Mouse (Mus musculus): ENCODE results near the gene Ccdc66.

Ccdc66 gene

DNA sequence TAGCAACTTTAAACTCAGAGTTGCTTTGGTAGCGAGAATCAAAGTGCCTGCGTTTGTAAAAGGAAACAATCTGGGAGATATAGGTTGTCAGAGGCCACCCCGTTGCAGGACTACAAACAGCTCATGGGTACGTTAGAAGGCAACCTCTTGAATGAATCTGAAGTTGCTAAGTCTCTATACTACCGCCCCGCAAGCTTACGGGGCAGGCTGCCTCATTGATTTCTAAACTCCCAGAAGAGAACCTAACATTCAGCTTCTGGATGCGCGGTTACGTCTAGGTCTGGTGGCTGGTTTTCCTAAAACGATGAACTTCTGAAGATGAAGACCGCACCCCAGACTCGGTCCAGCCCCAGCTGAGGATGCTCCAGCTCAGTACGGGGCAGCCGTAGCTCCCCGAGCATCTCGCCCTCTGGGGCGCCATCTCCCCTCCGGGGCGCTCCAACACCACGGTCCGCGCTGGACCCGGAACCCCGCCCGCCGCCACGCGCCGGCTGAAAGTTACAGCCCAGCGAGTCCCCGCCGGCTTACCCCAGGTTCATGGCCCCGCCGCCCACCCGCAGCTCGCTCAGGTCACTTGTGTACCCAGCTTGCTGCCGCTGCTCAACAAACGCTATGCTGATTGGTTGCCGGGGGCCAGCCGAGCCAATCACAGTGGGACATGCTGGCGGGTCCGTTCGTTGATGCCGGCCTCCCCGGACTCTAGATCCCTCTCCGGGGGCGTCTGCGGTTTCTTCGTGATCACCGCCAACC is at the start of gene Ccdc66:
TSS of gene Ccdc66 (minus strand) at position 567 of the 750 bp plus-strand sequence.
- Histone ChIP-seq H3K4me1 (replicated peaks; ENCODE audit: low read depth, low read length) (peaks cover 20% of the 10 kb centered on the region), H3K27me3 (ENCODE audit: insufficient read depth, low read length) (no peaks in the 10 kb centered on the region), H3K4me3 (replicated peaks; ENCODE audit: low read length) (peak within 1 kb of the TSS; percentile 94)

DNA sequence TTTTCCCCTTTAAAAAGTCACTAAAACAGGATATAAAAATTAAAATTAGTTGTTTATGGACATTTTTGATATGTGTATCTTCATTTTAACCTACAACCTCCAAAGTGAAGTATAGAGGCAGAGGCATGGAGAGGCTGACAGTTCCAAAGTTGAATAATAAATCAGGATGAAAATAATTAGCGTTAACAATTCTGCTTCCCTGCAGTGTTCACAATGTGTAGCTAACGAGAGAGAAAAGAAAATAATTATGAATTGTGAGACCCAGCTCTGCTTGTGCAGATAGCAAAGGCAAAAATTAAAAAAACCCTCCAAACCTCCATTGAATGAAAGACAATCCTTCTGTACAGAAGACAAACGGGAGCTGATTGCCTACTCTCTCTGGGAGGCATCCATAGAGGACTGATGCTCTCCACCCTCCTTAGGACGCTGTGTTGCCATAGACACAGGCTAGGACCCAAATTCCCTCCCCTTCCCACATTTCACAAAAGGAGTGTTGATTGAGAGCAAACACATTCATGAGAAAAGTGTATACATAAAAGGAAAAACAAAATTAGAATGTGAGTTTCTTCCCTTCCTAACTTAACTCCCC is 35.7 kb upstream of the Ccdc66 start:
- TF ChIP-seq POU5F1 (IDR thresholded peaks at IDR 0.05; ENCODE audit: borderline replicate concordance, low read length) (no peak), CTCF (conservative IDR thresholded peaks at IDR 0.05; ENCODE audit: low read length) (no peak), NANOG (IDR thresholded peaks at IDR 0.05; ENCODE audit: borderline replicate concordance, low read length) (no peak)
- Histone ChIP-seq H3K9me3 (ENCODE audit: low read length) (peaks cover 3% of the 10 kb centered on the region), H3K4me1 (replicated peaks; ENCODE audit: low read depth, low read length) (no peaks in the 10 kb centered on the region), H3K36me3 (ENCODE audit: insufficient read depth, low read length) (no peaks in the 10 kb centered on the region), H3K27me3 (ENCODE audit: insufficient read depth, low read length) (0 out of 2 replicates have a peak, but pooled peaks cover 2% of the 10 kb centered on the region), H3K4me3 (replicated peaks; ENCODE audit: low read length) (no peak overlapping the region)

More for the DNA sequence above, at the start of gene Ccdc66:
- peaks cover 10% of the 10 kb centered on the region for H3K36me3 ChIP-seq (ENCODE audit: insufficient read depth, low read length)
- H3K9me3 ChIP-seq (ENCODE audit: low read length) = no peaks in the 10 kb centered on the region
- TF ChIP-seq POU5F1 (IDR thresholded peaks at IDR 0.05; ENCODE audit: borderline replicate concordance, low read length) (no peak), NANOG (IDR thresholded peaks at IDR 0.05; ENCODE audit: borderline replicate concordance, low read length) (no peak), CTCF (conservative IDR thresholded peaks at IDR 0.05; ENCODE audit: low read length) (no peak)

DNA sequence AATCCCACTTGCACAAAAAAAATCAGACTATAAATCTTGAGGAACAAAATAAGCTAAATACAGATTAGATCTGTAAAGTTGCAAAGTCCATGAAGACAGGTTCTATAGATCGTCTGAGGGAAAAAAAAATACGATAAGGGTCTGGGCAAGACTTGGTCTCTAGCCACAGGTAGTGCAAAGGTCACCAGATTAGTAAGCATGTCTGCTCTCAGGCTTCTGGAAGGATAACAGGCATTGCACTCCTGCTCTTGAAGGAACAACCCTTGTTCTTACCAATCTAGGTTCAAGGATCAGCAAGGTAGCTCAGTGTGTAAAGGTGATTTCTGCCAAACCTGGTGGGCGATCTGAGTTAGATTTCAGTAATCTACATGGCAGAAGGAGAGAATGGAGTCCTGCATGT is 28.2 kb upstream of the Ccdc66 start:
- Histone ChIP-seq H3K4me1 (replicated peaks; ENCODE audit: low read depth, low read length) (no peaks in the 10 kb centered on the region), H3K9me3 (ENCODE audit: low read length) (peaks cover 34% of the 10 kb centered on the region), H3K27me3 (ENCODE audit: insufficient read depth, low read length) (no peaks in the 10 kb centered on the region), H3K36me3 (ENCODE audit: insufficient read depth, low read length) (no peaks in the 10 kb centered on the region), H3K4me3 (replicated peaks; ENCODE audit: low read length) (no peak overlapping the region)
- no peak for TF ChIP-seq CTCF (conservative IDR thresholded peaks at IDR 0.05; ENCODE audit: low read length)
- no peak for TF ChIP-seq POU5F1 (IDR thresholded peaks at IDR 0.05; ENCODE audit: borderline replicate concordance, low read length)
- TF ChIP-seq NANOG (IDR thresholded peaks at IDR 0.05; ENCODE audit: borderline replicate concordance, low read length) = no peak

DNA sequence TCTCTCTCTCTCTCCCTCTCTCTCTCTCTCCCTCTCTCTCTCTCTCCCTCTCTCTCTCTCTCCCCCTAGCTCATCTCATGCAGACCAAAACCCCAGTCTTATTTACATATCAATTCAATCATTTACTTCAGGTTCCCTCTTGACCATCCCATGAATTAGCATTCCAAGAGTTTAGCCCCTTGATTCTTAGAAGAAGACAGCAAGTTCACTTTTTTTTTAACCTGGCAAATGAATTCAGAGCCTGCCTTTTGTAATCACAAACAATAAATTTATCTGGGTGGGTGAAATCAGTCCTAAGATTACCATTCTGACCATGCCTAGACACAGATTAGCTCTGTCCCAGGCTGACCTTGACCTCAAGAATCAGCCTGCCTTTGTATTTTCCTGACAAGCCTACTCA is 16.3 kb upstream of the Ccdc66 start:
- TF ChIP-seq NANOG (IDR thresholded peaks at IDR 0.05; ENCODE audit: borderline replicate concordance, low read length) = no peak
- no peak for TF ChIP-seq POU5F1 (IDR thresholded peaks at IDR 0.05; ENCODE audit: borderline replicate concordance, low read length)
- TF ChIP-seq CTCF (conservative IDR thresholded peaks at IDR 0.05; ENCODE audit: low read length) = no peak
- Histone ChIP-seq H3K27me3 (ENCODE audit: insufficient read depth, low read length) (no peaks in the 10 kb centered on the region), H3K4me1 (replicated peaks; ENCODE audit: low read depth, low read length) (peaks cover 6% of the 10 kb centered on the region), H3K4me3 (replicated peaks; ENCODE audit: low read length) (no peak overlapping the region), H3K9me3 (ENCODE audit: low read length) (peaks cover 53% of the 10 kb centered on the region), H3K36me3 (ENCODE audit: insufficient read depth, low read length) (no peaks in the 10 kb centered on the region)

DNA sequence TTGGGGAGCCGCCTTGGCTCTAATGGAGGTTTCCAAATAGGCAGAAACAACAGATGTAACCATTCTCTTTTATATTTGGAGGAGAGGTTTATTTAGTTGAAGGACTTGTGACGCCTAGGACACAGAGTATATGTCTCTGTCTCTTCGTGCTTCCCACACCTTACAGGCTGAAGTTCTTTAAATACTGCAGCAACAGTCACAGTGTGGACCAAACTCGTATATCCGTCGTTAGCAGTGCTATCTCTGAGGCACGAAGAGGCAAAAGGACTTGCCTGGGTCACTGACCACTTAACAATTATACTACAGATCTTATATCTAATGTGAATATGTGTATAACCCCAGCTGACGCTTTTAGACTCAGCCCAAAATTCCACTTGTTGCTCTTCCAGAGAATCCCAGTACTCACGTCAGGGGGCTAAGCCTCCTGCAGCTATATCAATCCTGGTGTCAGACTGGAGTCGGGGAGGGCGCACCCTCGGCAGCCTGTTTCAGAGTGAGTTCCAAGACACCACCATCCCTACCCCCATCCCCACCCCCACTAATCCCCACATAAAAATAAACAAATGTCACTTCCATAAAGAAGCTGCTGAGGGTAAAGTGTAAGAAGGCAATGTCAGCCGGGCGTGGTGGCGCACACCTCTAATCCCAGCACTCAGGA is 513 bp upstream of the Ccdc66 start:
- peaks cover 10% of the 10 kb centered on the region for H3K36me3 ChIP-seq (ENCODE audit: insufficient read depth, low read length)
- no peak for TF ChIP-seq NANOG (IDR thresholded peaks at IDR 0.05; ENCODE audit: borderline replicate concordance, low read length)
- no peak for TF ChIP-seq CTCF (conservative IDR thresholded peaks at IDR 0.05; ENCODE audit: low read length)
- H3K4me1 ChIP-seq (replicated peaks; ENCODE audit: low read depth, low read length) = peaks cover 18% of the 10 kb centered on the region
- H3K4me3 ChIP-seq (replicated peaks; ENCODE audit: low read length) = peak overlapping the region; percentile 94
- H3K27me3 ChIP-seq (ENCODE audit: insufficient read depth, low read length) = no peaks in the 10 kb centered on the region
- H3K9me3 ChIP-seq (ENCODE audit: low read length) = peaks cover 5% of the 10 kb centered on the region; the same call in 1 of the 2 replicates

DNA sequence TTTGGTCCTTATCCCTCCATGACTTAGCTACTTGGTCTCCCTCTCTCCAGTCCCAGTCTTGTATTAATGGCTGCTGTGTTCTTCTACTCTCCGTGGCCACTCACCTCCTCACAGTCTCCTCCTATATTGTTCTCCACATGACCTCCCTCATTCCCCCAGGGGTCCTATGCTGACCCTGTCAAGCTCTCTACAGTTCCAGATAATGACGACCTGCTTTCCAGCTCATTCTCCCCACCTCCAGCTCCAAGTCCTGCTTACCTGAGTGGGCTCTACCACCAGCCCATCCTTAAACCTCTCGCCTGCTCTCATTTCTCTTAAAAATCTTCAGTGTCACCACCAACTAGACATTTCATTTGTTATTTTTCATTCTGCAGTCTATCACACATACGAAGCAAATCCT is 7.2 kb downstream of the Ccdc66 start:
- Histone ChIP-seq H3K36me3 (ENCODE audit: insufficient read depth, low read length) (peaks cover 52% of the 10 kb centered on the region), H3K4me1 (replicated peaks; ENCODE audit: low read depth, low read length) (peaks cover 11% of the 10 kb centered on the region), H3K27me3 (ENCODE audit: insufficient read depth, low read length) (no peaks in the 10 kb centered on the region), H3K9me3 (ENCODE audit: low read length) (no peaks in the 10 kb centered on the region), H3K4me3 (replicated peaks; ENCODE audit: low read length) (no peak overlapping the region)
- no peak for TF ChIP-seq NANOG (IDR thresholded peaks at IDR 0.05; ENCODE audit: borderline replicate concordance, low read length)
- TF ChIP-seq CTCF (conservative IDR thresholded peaks at IDR 0.05; ENCODE audit: low read length) = no peak
- TF ChIP-seq POU5F1 (IDR thresholded peaks at IDR 0.05; ENCODE audit: borderline replicate concordance, low read length) = no peak

DNA sequence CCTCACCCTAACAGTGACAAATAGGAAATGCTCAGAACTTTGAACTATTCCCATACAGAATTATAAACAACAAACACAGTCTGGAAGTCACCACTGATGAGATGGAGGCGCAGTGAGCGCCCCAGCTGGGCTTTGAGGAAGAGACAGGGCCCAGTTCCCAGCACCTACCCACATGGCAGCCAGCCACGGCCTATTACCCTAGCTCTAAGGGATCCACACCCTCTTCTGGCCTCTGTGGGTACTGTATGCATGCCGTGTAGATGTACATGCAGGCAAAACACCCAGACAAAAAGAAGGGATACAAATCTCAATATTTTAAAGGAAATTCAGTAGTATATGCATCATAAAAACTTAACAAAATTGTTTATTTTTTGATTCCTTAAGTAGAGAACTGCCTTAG is 14.7 kb downstream of the Ccdc66 start:
- Histone ChIP-seq H3K27me3 (ENCODE audit: insufficient read depth, low read length) (no peaks in the 10 kb centered on the region), H3K36me3 (ENCODE audit: insufficient read depth, low read length) (peaks cover 94% of the 10 kb centered on the region), H3K9me3 (ENCODE audit: low read length) (no peaks in the 10 kb centered on the region), H3K4me1 (replicated peaks; ENCODE audit: low read depth, low read length) (no peaks in the 10 kb centered on the region), H3K4me3 (replicated peaks; ENCODE audit: low read length) (no peak overlapping the region)
- TF ChIP-seq NANOG (IDR thresholded peaks at IDR 0.05; ENCODE audit: borderline replicate concordance, low read length) (no peak), CTCF (conservative IDR thresholded peaks at IDR 0.05; ENCODE audit: low read length) (peak; percentile 49)

DNA sequence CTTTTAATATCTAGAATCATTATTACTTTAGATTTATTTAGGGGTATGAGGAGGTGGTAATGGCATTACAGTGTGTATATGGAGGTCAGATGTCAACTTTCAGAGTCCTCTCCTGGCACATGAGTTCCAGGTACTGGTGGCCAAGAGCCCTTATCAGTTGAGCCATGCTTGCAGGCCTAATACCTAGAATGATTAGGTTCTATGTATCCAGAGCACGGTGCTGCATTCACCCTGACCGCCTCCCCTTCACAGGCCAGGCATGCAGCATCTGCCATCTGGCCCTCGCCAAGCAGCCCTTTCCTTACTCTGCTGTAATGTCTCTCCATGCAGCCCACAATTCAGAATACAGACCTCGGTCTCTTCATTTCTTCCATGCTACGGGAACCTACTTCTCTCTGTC is 16.9 kb downstream of the Ccdc66 start:
- no peaks in the 10 kb centered on the region for H3K9me3 ChIP-seq (ENCODE audit: low read length)
- no peaks in the 10 kb centered on the region for H3K27me3 ChIP-seq (ENCODE audit: insufficient read depth, low read length)
- H3K4me3 ChIP-seq (replicated peaks; ENCODE audit: low read length) = no peak overlapping the region
- TF ChIP-seq NANOG (IDR thresholded peaks at IDR 0.05; ENCODE audit: borderline replicate concordance, low read length) (no peak), CTCF (conservative IDR thresholded peaks at IDR 0.05; ENCODE audit: low read length) (no peak), POU5F1 (IDR thresholded peaks at IDR 0.05; ENCODE audit: borderline replicate concordance, low read length) (no peak)
- H3K4me1 ChIP-seq (replicated peaks; ENCODE audit: low read depth, low read length) = no peaks in the 10 kb centered on the region
- H3K36me3 ChIP-seq (ENCODE audit: insufficient read depth, low read length) = peaks cover 95% of the 10 kb centered on the region
